Mouse (Mus musculus): ENCODE results near the gene Tollip. TPM values are rescaled to one million over a fixed set of nuclear protein-coding genes. Genes with fewer than 3 reads are reported as not detected.
"Not testable (repeated sequence)": the region's sequence is repeated elsewhere in the genome, so short reads cannot be mapped to it uniquely, and the experiment has no call there.

Tollip gene
- total and polyA plus RNA-seq, 2 experiments from 2014 or later: 78.0 to 110 TPM

DNA sequence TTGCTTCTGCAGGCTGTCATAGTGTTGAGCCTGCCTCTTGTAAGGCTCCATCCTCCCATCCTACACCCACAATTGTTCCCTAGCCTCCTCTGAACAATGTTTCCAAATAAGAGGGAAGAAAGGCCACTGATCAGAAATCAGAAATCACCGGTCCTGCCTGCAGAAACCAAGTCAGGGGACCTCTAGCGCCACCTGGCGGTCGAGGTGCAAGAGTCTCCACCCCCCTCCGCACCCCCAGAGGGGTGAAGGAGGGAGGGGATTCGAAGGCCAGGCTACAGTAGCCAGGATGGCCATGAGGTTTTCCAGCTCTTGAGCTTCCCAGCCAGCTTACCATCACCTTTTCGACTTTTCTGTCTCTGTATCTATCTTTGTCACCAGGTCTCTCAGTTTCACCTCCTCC, 6.6 kb upstream of the Tollip start:
- ATAC-seq (ENCODE audit: low FRiP score) (0 out of 2 replicates have a peak, but pooled peaks have one; percentile 41), DNase-seq (ENCODE audit: low spot score) (peak; percentile 84)
- Histone ChIP-seq H3K27me3 (ENCODE audit: insufficient read depth, low read length) (no peaks in the 10 kb centered on the region), H3K9me3 (ENCODE audit: low read length) (no peaks in the 10 kb centered on the region), H3K4me1 (ENCODE audit: insufficient read depth, low read length) (no peaks in the 10 kb centered on the region), H3K4me3 (ENCODE audit: low read depth, low read length) (no peak overlapping the region), H3K9ac (replicated peaks; ENCODE audit: low read length, poor library complexity, severe bottlenecking) (no peak overlapping the region), H3K36me3 (ENCODE audit: insufficient read depth, low read length) (no peaks in the 10 kb centered on the region), H3K27ac (ENCODE audit: low read depth, low read length) (no peak overlapping the region), H3K4me2 (ENCODE audit: low read depth, low read length, poor library complexity, severe bottlenecking) (no peak overlapping the region)
- peak; percentile 94 for TF ChIP-seq CTCF (IDR thresholded peaks at IDR 0.05)
- WGBS: 2% methylated on average over 7 of the region's 7 CpGs

DNA sequence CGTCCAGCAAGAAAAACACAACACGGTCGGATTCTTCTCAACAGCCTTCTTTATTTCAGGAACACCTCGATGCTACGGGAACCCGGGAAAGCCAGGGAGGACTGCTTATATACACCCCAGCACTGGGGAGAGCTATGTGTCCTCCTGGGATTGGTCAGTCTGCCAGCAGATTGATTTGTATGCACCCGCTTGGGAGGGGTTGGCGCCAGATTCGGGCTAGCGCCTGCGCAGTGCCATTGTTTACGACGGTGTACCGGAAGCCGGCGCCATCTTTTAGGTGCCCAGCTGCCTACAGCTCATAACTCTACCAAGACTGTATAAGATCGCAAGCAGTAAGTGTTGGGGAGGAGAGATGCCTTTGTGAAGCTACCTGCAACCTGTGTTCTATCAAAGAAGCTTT, 5.8 kb upstream of the Tollip start:
- 94% methylated on average over 17 of the region's 17 CpGs for WGBS
- H3K9me3 ChIP-seq (ENCODE audit: low read length); DNase-seq (ENCODE audit: low spot score); H3K27me3 ChIP-seq (ENCODE audit: insufficient read depth, low read length); H3K27ac ChIP-seq (ENCODE audit: low read depth, low read length); H3K4me3 ChIP-seq (ENCODE audit: low read depth, low read length); H3K9ac ChIP-seq (replicated peaks; ENCODE audit: low read length, poor library complexity, severe bottlenecking); H3K4me1 ChIP-seq (ENCODE audit: insufficient read depth, low read length); ATAC-seq (ENCODE audit: low FRiP score); H3K36me3 ChIP-seq (ENCODE audit: insufficient read depth, low read length); H3K4me2 ChIP-seq (ENCODE audit: low read depth, low read length, poor library complexity, severe bottlenecking): not testable (repeated sequence)

DNA sequence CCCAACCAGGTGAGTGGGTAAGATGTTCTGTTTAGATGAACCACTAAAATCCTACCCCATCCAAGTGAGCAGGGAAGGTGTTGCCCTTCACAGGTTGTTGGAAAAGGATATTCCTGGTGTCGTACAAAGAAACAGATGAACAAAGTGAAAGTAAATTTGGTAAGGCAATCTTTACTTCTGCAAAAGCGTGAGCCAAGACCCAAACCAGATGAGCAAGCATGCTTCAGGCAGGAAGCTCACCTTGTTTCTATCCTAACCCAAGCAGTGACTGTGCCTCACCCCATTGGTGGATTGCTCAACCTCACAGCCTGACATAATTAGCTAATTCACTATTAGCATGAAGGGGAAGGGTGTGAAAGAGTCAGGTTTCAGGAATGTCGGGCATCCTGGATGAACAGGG, 7.0 kb downstream of the Tollip start:
- no peak overlapping the region for H3K4me3 ChIP-seq (ENCODE audit: low read depth, low read length)
- no peak for ATAC-seq (ENCODE audit: low FRiP score)
- H3K9me3 ChIP-seq (ENCODE audit: low read length): no peaks in the 10 kb centered on the region
- H3K4me2 ChIP-seq (ENCODE audit: low read depth, low read length, poor library complexity, severe bottlenecking): no peak overlapping the region
- TF ChIP-seq CTCF (IDR thresholded peaks at IDR 0.05): no peak
- H3K9ac ChIP-seq (replicated peaks; ENCODE audit: low read length, poor library complexity, severe bottlenecking): no peak overlapping the region
- no peaks in the 10 kb centered on the region for H3K36me3 ChIP-seq (ENCODE audit: insufficient read depth, low read length)
- 0 out of 2 replicates have a peak, but pooled peaks cover 2% of the 10 kb centered on the region for H3K4me1 ChIP-seq (ENCODE audit: insufficient read depth, low read length)
- no peak overlapping the region for H3K27ac ChIP-seq (ENCODE audit: low read depth, low read length)
- DNase-seq (ENCODE audit: low spot score): no peak
- 75% methylated on average over 3 of the region's 3 CpGs for WGBS
- 0 out of 2 replicates have a peak, but pooled peaks cover 6% of the 10 kb centered on the region for H3K27me3 ChIP-seq (ENCODE audit: insufficient read depth, low read length)

DNA sequence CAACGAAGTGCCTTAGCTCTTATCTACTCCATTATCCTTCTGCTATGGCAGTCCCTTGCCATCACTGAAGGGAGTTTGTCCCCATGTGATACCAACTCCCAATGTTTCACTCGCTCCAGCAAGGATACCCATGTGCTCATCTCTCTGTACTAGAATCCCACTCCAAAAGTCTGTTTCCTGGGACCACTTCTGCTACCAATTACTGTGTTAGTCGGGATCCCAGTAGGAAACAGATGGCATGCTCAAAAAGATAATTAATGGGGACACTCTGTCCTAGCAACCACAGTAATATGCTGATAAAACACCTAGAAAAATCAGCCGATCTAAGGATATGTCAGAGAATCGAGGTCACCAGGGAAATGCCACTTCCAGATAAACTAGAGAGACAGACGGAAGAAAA, 9.7 kb downstream of the Tollip start:
- no peak for TF ChIP-seq CTCF (IDR thresholded peaks at IDR 0.05)
- H3K9me3 ChIP-seq (ENCODE audit: low read length): no peaks in the 10 kb centered on the region
- H3K27me3 ChIP-seq (ENCODE audit: insufficient read depth, low read length): 0 out of 2 replicates have a peak, but pooled peaks cover 6% of the 10 kb centered on the region
- H3K9ac ChIP-seq (replicated peaks; ENCODE audit: low read length, poor library complexity, severe bottlenecking): no peak overlapping the region
- no peaks in the 10 kb centered on the region for H3K36me3 ChIP-seq (ENCODE audit: insufficient read depth, low read length)
- 0 out of 2 replicates have a peak, but pooled peaks cover 2% of the 10 kb centered on the region for H3K4me1 ChIP-seq (ENCODE audit: insufficient read depth, low read length)
- whole genome bisulfite sequencing: 71% methylated on average over 6 of the region's 6 CpGs
- peak; percentile 14 for DNase-seq (ENCODE audit: low spot score)
- H3K4me2 ChIP-seq (ENCODE audit: low read depth, low read length, poor library complexity, severe bottlenecking): no peak overlapping the region
- H3K27ac ChIP-seq (ENCODE audit: low read depth, low read length): no peak overlapping the region
- ATAC-seq (ENCODE audit: low FRiP score): no peak
- no peak overlapping the region for H3K4me3 ChIP-seq (ENCODE audit: low read depth, low read length)

DNA sequence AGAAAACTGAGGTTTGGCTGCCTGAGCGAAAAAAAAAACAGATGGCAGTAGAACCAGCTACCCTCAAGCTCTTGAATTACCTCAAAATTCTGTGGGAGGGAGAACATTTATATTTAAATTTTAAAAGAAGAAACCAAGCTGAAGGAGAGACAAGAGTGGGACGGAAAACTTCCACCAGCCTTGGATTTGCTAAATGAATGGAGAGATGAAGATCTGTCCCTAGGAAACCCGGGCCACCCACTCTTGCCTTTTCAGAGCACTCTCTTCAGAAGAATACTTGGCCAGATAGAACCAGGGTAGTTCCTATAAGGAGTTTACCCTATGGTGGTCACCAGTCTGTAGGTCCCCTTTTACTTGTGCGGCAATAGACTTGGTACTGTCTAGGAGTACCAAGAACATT, 15.5 kb downstream of the Tollip start:
- Histone ChIP-seq H3K27ac (ENCODE audit: low read depth, low read length) (peak overlapping the region; percentile 84), H3K4me2 (ENCODE audit: low read depth, low read length, poor library complexity, severe bottlenecking) (peak overlapping the region; percentile 55), H3K36me3 (ENCODE audit: insufficient read depth, low read length) (no peaks in the 10 kb centered on the region), H3K9me3 (ENCODE audit: low read length) (no peaks in the 10 kb centered on the region), H3K4me3 (ENCODE audit: low read depth, low read length) (peak overlapping the region; percentile 87), H3K27me3 (ENCODE audit: insufficient read depth, low read length) (no peaks in the 10 kb centered on the region), H3K4me1 (ENCODE audit: insufficient read depth, low read length) (peaks cover 22% of the 10 kb centered on the region), H3K9ac (replicated peaks; ENCODE audit: low read length, poor library complexity, severe bottlenecking) (peak overlapping the region; percentile 59)
- WGBS: 67% methylated on average over 4 of the region's 4 CpGs
- ATAC-seq (ENCODE audit: low FRiP score) (no peak), DNase-seq (ENCODE audit: low spot score) (no peak)
- TF ChIP-seq CTCF (IDR thresholded peaks at IDR 0.05): no peak

DNA sequence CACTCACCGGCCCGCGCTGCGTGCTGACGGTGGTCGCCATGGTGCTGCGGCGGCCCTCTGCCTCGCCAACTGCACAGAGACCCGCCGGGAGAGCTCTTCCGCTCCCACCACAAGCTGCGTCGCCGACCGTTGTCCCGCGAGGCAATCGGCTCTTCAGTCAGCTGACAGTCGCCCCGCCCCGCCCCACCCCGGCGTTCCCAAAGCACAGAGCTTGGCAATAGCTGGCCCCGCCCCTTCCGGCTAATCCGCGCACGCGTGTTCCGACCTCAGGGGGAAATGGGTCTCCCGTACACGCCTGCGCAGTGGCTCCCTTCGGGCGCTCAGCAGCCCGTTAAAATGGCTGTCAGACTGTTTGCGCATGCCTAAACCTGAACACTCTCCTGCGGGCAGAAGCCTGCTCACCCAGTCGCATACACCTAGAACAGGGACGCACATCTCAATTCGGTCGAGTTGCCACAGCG, 16.0 kb downstream of the Tollip start:
- Histone ChIP-seq H3K4me2 (ENCODE audit: low read depth, low read length, poor library complexity, severe bottlenecking) (peak overlapping the region; percentile 76), H3K9ac (replicated peaks; ENCODE audit: low read length, poor library complexity, severe bottlenecking) (peak overlapping the region; percentile 90), H3K27me3 (ENCODE audit: insufficient read depth, low read length) (no peaks in the 10 kb centered on the region), H3K4me1 (ENCODE audit: insufficient read depth, low read length) (peaks cover 22% of the 10 kb centered on the region), H3K27ac (ENCODE audit: low read depth, low read length) (peak overlapping the region; percentile 84), H3K36me3 (ENCODE audit: insufficient read depth, low read length) (no peaks in the 10 kb centered on the region), H3K9me3 (ENCODE audit: low read length) (no peaks in the 10 kb centered on the region), H3K4me3 (ENCODE audit: low read depth, low read length) (peak overlapping the region; percentile 87)
- 0% methylated on average over 44 of the region's 44 CpGs for WGBS
- ATAC-seq (ENCODE audit: low FRiP score) (peak; percentile 96), DNase-seq (ENCODE audit: low spot score) (peak; percentile 99)
- TF ChIP-seq CTCF (IDR thresholded peaks at IDR 0.05): no peak
